Mouse (Mus musculus): Measurements from ENCODE around the gene Pex3. TPM values are rescaled to one million over a fixed set of nuclear protein-coding genes. Genes with fewer than 3 reads are reported as not detected.
A peak's percentile ranks its signal among the peaks of the same experiment; 100 is the strongest.

Gene Pex3
- polyA plus RNA-seq, 1 experiment from 2014 or later: 31.4 TPM

DNA sequence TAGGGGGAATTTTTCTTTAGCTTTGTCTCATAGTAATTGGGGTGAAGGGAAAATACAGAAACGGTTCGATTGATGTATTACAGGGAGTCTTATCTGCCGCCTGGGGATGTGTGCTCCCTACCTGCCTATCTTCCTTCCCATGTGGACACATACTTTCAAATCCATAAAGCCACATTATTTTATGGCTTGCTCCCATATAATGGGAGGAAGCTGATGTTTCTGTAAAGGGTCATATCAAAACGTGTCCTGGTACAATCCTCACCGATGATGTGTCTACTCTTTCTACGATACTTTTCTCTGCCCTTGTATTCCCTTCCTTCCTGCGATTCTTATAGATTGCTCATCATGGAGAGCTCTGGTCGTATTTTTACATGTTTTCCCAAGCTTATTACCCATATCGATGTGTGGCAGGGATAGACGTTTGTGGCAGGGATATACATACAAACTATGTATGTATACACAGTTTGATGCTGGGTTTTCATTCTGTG lies 600 bp upstream of the Pex3 start:
- peak overlapping the region; percentile 75 for H3K9ac ChIP-seq (ENCODE audit: low read depth, low read length)
- H3K4me3 ChIP-seq (replicated peaks; ENCODE audit: low read depth, low read length): peak overlapping the region; percentile 71
- no peak for TF ChIP-seq CTCF (IDR thresholded peaks at IDR 0.05; ENCODE audit: low read depth)
- WGBS: 18% methylated on average over 10 of the region's 10 CpGs
- H3K36me3 ChIP-seq (ENCODE audit: insufficient read depth, low read length): no peaks in the 10 kb centered on the region
- no peaks in the 10 kb centered on the region for H3K27me3 ChIP-seq (ENCODE audit: insufficient read depth, low read length)
- no peaks in the 10 kb centered on the region for H3K9me3 ChIP-seq (replicated peaks; ENCODE audit: low read length)
- DNase-seq (ENCODE audit: low spot score): no peak
- H3K4me1 ChIP-seq (replicated peaks; ENCODE audit: insufficient read depth, low read length): 0 out of 2 replicates have a peak, but pooled peaks cover 6% of the 10 kb centered on the region
- ATAC-seq (replicated peaks; ENCODE audit: low FRiP score, low read depth): no peak
- H3K27ac ChIP-seq: peak overlapping the region; percentile 78
- H3K4me2 ChIP-seq (ENCODE audit: low read length): peak overlapping the region; percentile 73

- peaks cover 8% of the 10 kb centered on the region for H3K36me3 ChIP-seq (ENCODE audit: insufficient read depth, low read length)
- no peaks in the 10 kb centered on the region for H3K27me3 ChIP-seq (ENCODE audit: insufficient read depth, low read length)
- H3K4me1 ChIP-seq (replicated peaks; ENCODE audit: insufficient read depth, low read length): no peaks in the 10 kb centered on the region
- ATAC-seq (replicated peaks; ENCODE audit: low FRiP score, low read depth): no peak
- no peak overlapping the region for H3K4me2 ChIP-seq (ENCODE audit: low read length)
- H3K9me3 ChIP-seq (replicated peaks; ENCODE audit: low read length): no peaks in the 10 kb centered on the region
- TF ChIP-seq CTCF (IDR thresholded peaks at IDR 0.05; ENCODE audit: low read depth): no peak
- H3K27ac ChIP-seq: no peak overlapping the region
- H3K4me3 ChIP-seq (replicated peaks; ENCODE audit: low read depth, low read length): no peak overlapping the region
- no peak for DNase-seq (ENCODE audit: low spot score)
- 96% methylated on average over 5 of the region's 5 CpGs for WGBS
- H3K9ac ChIP-seq (ENCODE audit: low read depth, low read length): no peak overlapping the region
Observed at GRCm38 (mm10) chr10:13541721-13542120, 11.2 kb downstream of the Pex3 start.

GRCm38 (mm10) chr10:13539769-13540333 lies 13.1 kb downstream of the Pex3 start:
- no peaks in the 10 kb centered on the region for H3K27me3 ChIP-seq (ENCODE audit: insufficient read depth, low read length)
- DNase-seq (ENCODE audit: low spot score) (no peak), ATAC-seq (replicated peaks; ENCODE audit: low FRiP score, low read depth) (no peak)
- TF ChIP-seq CTCF (IDR thresholded peaks at IDR 0.05; ENCODE audit: low read depth): no peak
- no peak overlapping the region for H3K9ac ChIP-seq (ENCODE audit: low read depth, low read length)
- H3K4me2 ChIP-seq (ENCODE audit: low read length): no peak overlapping the region
- H3K9me3 ChIP-seq (replicated peaks; ENCODE audit: low read length): no peaks in the 10 kb centered on the region
- peaks cover 15% of the 10 kb centered on the region for H3K36me3 ChIP-seq (ENCODE audit: insufficient read depth, low read length)
- H3K4me3 ChIP-seq (replicated peaks; ENCODE audit: low read depth, low read length): no peak overlapping the region
- whole genome bisulfite sequencing: 89% methylated on average over 7 of the region's 7 CpGs
- no peak overlapping the region for H3K27ac ChIP-seq
- no peaks in the 10 kb centered on the region for H3K4me1 ChIP-seq (replicated peaks; ENCODE audit: insufficient read depth, low read length)

- DNase-seq (ENCODE audit: low spot score): no peak
- H3K27me3 ChIP-seq (ENCODE audit: insufficient read depth, low read length): no peaks in the 10 kb centered on the region
- TF ChIP-seq CTCF (IDR thresholded peaks at IDR 0.05; ENCODE audit: low read depth): no peak
- no peaks in the 10 kb centered on the region for H3K4me1 ChIP-seq (replicated peaks; ENCODE audit: insufficient read depth, low read length)
- no peak overlapping the region for H3K27ac ChIP-seq
- no peak for ATAC-seq (replicated peaks; ENCODE audit: low FRiP score, low read depth)
- H3K36me3 ChIP-seq (ENCODE audit: insufficient read depth, low read length): peaks cover 25% of the 10 kb centered on the region
- H3K9ac ChIP-seq (ENCODE audit: low read depth, low read length): no peak overlapping the region
- 97% methylated on average over 7 of the region's 7 CpGs for WGBS
- H3K4me2 ChIP-seq (ENCODE audit: low read length): no peak overlapping the region
- H3K4me3 ChIP-seq (replicated peaks; ENCODE audit: low read depth, low read length): no peak overlapping the region
- H3K9me3 ChIP-seq (replicated peaks; ENCODE audit: low read length): no peaks in the 10 kb centered on the region
Observed at GRCm38 (mm10) chr10:13536706-13537105, 16.2 kb downstream of the Pex3 start.

- H3K4me2 ChIP-seq (ENCODE audit: low read length): no peak overlapping the region
- no peak for TF ChIP-seq CTCF (IDR thresholded peaks at IDR 0.05; ENCODE audit: low read depth)
- no peaks in the 10 kb centered on the region for H3K9me3 ChIP-seq (replicated peaks; ENCODE audit: low read length)
- H3K4me3 ChIP-seq (replicated peaks; ENCODE audit: low read depth, low read length): no peak overlapping the region
- H3K36me3 ChIP-seq (ENCODE audit: insufficient read depth, low read length): peaks cover 29% of the 10 kb centered on the region
- ATAC-seq (replicated peaks; ENCODE audit: low FRiP score, low read depth): no peak
- no peak for DNase-seq (ENCODE audit: low spot score)
- H3K27ac ChIP-seq: no peak overlapping the region
- 85% methylated on average over 3 of the region's 3 CpGs for WGBS
- no peaks in the 10 kb centered on the region for H3K4me1 ChIP-seq (replicated peaks; ENCODE audit: insufficient read depth, low read length)
- H3K27me3 ChIP-seq (ENCODE audit: insufficient read depth, low read length): no peaks in the 10 kb centered on the region
- H3K9ac ChIP-seq (ENCODE audit: low read depth, low read length): no peak overlapping the region
Observed at GRCm38 (mm10) chr10:13534751-13535150, 18.2 kb downstream of the Pex3 start.

DNA sequence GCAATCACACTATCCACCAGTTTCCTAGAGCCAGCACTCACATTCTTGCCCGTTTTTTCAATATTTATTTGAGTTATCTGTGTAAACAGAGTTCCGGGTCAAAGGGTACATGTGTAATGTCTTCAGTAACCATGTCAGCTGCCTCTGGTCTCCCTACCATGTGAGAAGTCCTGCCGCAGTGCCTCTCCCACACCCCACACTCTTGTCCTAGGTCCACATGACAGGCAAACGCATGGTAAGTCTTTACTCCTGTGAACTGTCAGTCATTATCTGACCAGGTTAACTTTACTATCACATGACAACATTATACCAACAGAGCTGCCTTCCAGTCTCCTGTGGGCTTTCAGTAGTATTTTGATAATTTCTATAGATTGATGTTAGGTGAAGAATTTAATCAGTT lies 24.8 kb downstream of the Pex3 start:
- DNase-seq (ENCODE audit: low spot score): no peak
- H3K4me2 ChIP-seq (ENCODE audit: low read length): no peak overlapping the region
- H3K27me3 ChIP-seq (ENCODE audit: insufficient read depth, low read length): no peaks in the 10 kb centered on the region
- 72% methylated on average over 4 of the region's 4 CpGs for WGBS
- no peak overlapping the region for H3K9ac ChIP-seq (ENCODE audit: low read depth, low read length)
- ATAC-seq (replicated peaks; ENCODE audit: low FRiP score, low read depth): no peak
- no peak for TF ChIP-seq CTCF (IDR thresholded peaks at IDR 0.05; ENCODE audit: low read depth)
- H3K4me3 ChIP-seq (replicated peaks; ENCODE audit: low read depth, low read length): no peak overlapping the region
- no peaks in the 10 kb centered on the region for H3K4me1 ChIP-seq (replicated peaks; ENCODE audit: insufficient read depth, low read length)
- H3K9me3 ChIP-seq (replicated peaks; ENCODE audit: low read length): no peaks in the 10 kb centered on the region
- H3K36me3 ChIP-seq (ENCODE audit: insufficient read depth, low read length): peaks cover 11% of the 10 kb centered on the region; the same call in 1 of the 2 replicates
- no peak overlapping the region for H3K27ac ChIP-seq

DNA sequence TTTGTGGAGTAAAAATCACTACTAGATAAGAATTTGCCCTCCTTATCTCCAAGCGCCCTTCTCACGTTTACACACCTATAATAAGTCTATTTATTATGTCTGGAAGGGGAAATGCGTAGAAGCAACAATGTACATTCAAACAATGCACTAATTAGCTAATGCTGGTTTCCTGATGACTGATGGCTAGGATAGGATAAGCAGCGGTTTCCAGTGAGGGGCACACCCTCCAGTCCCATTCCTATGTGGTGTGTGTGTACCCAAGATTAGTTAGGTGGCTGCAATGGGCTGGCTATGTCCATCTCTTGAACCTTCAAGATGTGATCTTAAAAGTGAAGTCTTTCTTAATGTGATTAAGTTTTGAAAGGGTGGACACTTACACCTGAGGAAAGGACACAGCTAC lies 31.1 kb downstream of the Pex3 start:
- no peaks in the 10 kb centered on the region for H3K36me3 ChIP-seq (ENCODE audit: insufficient read depth, low read length)
- H3K4me3 ChIP-seq (replicated peaks; ENCODE audit: low read depth, low read length): no peak overlapping the region
- no peak for TF ChIP-seq CTCF (IDR thresholded peaks at IDR 0.05; ENCODE audit: low read depth)
- 82% methylated on average over 4 of the region's 4 CpGs for WGBS
- H3K9ac ChIP-seq (ENCODE audit: low read depth, low read length): no peak overlapping the region
- DNase-seq (ENCODE audit: low spot score): no peak
- H3K4me2 ChIP-seq (ENCODE audit: low read length): no peak overlapping the region
- no peaks in the 10 kb centered on the region for H3K4me1 ChIP-seq (replicated peaks; ENCODE audit: insufficient read depth, low read length)
- H3K9me3 ChIP-seq (replicated peaks; ENCODE audit: low read length): no peaks in the 10 kb centered on the region
- no peak overlapping the region for H3K27ac ChIP-seq
- no peak for ATAC-seq (replicated peaks; ENCODE audit: low FRiP score, low read depth)
- no peaks in the 10 kb centered on the region for H3K27me3 ChIP-seq (ENCODE audit: insufficient read depth, low read length)

Data from kidney, postnatal 0 days (tissue).